Mouse (Mus musculus) brain, embryonic 14.5 days (tissue): ENCODE results near the gene Lipk.

Source experiments
- CTCF ChIP-seq: fragments of 200-500 bp; IDR thresholded peaks from 2 replicates; pipeline ENCODE4 v1.5.1; 2012; ENCODE audit warnings: inconsistent platforms, mild to moderate bottlenecking, moderate library complexity, borderline replicate concordance; ENCODE audit not compliant: insufficient read depth, insufficient read length; ENCODE audit errors: extremely low read depth
- POLR2A ChIP-seq: fragments of 200-500 bp; IDR thresholded peaks from 2 replicates; pipeline ENCODE4 v1.6.1; 2012; ENCODE audit warnings: mild to moderate bottlenecking, inconsistent platforms, borderline replicate concordance; ENCODE audit not compliant: poor library complexity, insufficient read depth, insufficient read length, severe bottlenecking; ENCODE audit errors: extremely low read depth

DNA sequence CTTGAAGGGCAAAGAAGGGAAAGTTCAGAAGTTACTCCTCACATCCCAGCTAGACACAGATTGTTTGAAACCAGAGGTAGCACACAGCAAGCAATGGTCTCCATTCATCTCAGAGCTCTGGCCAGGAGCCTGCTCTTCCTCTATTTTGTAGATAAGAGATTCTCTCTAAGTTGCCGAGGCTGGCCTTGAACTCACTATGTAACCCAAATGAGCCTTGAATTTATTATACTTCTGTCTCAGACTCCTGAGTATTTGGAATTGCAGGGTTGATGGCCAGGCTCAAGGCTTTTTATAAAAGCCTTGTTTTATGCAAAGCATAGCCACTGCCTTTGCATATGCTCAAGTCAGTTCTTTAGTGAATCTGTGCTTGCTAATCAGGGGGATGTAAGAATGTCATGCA, 31.6 kb downstream of the Lipk start:
- TF ChIP-seq CTCF, result no peak
- no peak for TF ChIP-seq POLR2A
